Mouse (Mus musculus) liver, embryonic 12.5 days (tissue): ENCODE measurements around the gene Ggact. TPM values are rescaled to one million over a fixed set of nuclear protein-coding genes. Genes with fewer than 3 reads are reported as not detected.

ENCODE experiments used
- ATAC-seq: fragments of 200-750 bp; cut with Nextera tagmentation; 2 replicates; pipeline ENCODE4 v1.8.0; 2017; ENCODE audit warnings: moderate number of reproducible peaks, mild to moderate bottlenecking, moderate library complexity
- H3K27ac ChIP-seq: fragments of 300-500 bp; sonication (generic); 2 replicates; pipeline ENCODE4 v1.5.1; 2016; ENCODE audit warnings: mild to moderate bottlenecking
- H3K27me3 ChIP-seq: fragments of 300-500 bp; sonication (generic); replicated peaks from 2 replicates; pipeline ENCODE4 v1.6.1; 2016; ENCODE audit warnings: mild to moderate bottlenecking, moderate library complexity
- H3K36me3 ChIP-seq: fragments of 300-500 bp; sonication (generic); 2 replicates; pipeline ENCODE4 v1.6.1; 2016; ENCODE audit warnings: mild to moderate bottlenecking, moderate library complexity
- H3K4me1 ChIP-seq: fragments of 300-500 bp; sonication (generic); 2 replicates; pipeline ENCODE4 v1.6.1; 2016
- H3K4me2 ChIP-seq: fragments of 300-500 bp; sonication (generic); 2 replicates; pipeline ENCODE4 v1.6.1; 2016; ENCODE audit warnings: mild to moderate bottlenecking, moderate library complexity
- H3K4me3 ChIP-seq: fragments of 300-500 bp; sonication (generic); 2 replicates; pipeline ENCODE4 v1.5.1; 2016; ENCODE audit warnings: mild to moderate bottlenecking, moderate library complexity
- H3K9ac ChIP-seq: fragments of 300-500 bp; sonication (generic); 2 replicates; pipeline ENCODE4 v1.6.1; 2016; ENCODE audit warnings: mild to moderate bottlenecking, moderate library complexity
- H3K9me3 ChIP-seq: fragments of 300-500 bp; sonication (generic); replicated peaks from 2 replicates; pipeline ENCODE4 v1.6.1; 2016; ENCODE audit warnings: mild to moderate bottlenecking, moderate library complexity
- WGBS: fragments of 180-500 bp; shearing (Covaris S2); methylation state at CpG from one replicate; pipeline ENCODE4 v1.1.7; 2016; ENCODE audit not compliant: insufficient replicate concordance; 5-methylcytosine and 5-hydroxymethylcytosine counted together
- polyA plus RNA-seq: library from polyadenylated mRNA; unstranded; fragments of >200 nt; fragmentation: Nextera tagmentation; extraction: Ambion mirVana; gene quantifications from 2 replicates; pipeline ENCODE4 v1.2.1, GENCODE M21; 2016

The Ggact gene
- polyA plus RNA-seq, 1 experiment from 2014 or later, result 16.1 TPM

- peak; percentile 88 for ATAC-seq
- no peaks in the 10 kb centered on the region; the same call in 1 of the 2 replicates for H3K27me3 ChIP-seq
- H3K4me2 ChIP-seq, result peak overlapping the region; percentile 89
- H3K4me1 ChIP-seq, result peaks cover 7% of the 10 kb centered on the region; the same call in 1 of the 2 replicates
- H3K27ac ChIP-seq, result peak overlapping the region; percentile 63; the same call in 1 of the 2 replicates
- H3K36me3 ChIP-seq, result no peaks in the 10 kb centered on the region
- peak overlapping the region; percentile 73 for H3K9ac ChIP-seq
- under 1% methylated on average over 57 of the region's 58 CpGs for WGBS
- H3K4me3 ChIP-seq, result peak overlapping the region; percentile 74
- no peaks in the 10 kb centered on the region for H3K9me3 ChIP-seq
Observed at GRCm38 (mm10) chr14:122912812-122913498, 602 bp downstream of the Ggact start.

- Histone ChIP-seq H3K4me3 (peak overlapping the region; percentile 74), H3K9me3 (no peaks in the 10 kb centered on the region), H3K36me3 (no peaks in the 10 kb centered on the region), H3K4me1 (peaks cover 7% of the 10 kb centered on the region; the same call in 1 of the 2 replicates), H3K9ac (peak overlapping the region; percentile 73), H3K27me3 (no peaks in the 10 kb centered on the region; the same call in 1 of the 2 replicates), H3K4me2 (peak overlapping the region; percentile 89), H3K27ac (no peak overlapping the region)
- WGBS, result 60% methylated on average over 1 of the region's 1 CpGs
- ATAC-seq, result no peak
Observed at GRCm38 (mm10) chr14:122912137-122912536, 1.4 kb downstream of the Ggact start.

DNA sequence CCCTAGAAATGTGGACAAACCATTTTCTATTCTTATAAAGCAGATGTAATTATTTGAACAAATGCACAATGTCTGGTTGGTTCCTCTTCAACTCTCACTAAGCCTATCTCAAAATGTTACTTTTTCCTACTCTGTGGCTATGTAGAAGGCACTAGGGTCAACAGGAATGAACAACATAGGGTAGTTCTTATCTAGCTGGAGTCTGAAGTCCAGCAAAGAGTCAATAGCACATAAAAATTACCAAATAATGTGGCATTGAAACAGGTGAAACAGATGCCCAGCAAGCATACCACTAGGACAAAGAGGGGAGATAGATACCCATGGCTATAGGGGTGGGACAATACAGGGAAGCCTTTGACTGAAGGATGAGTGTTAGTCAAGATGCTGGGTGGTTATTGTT, 2.3 kb downstream of the Ggact start:
- no peak for ATAC-seq
- Histone ChIP-seq H3K27ac (no peak overlapping the region), H3K36me3 (no peaks in the 10 kb centered on the region), H3K9me3 (no peaks in the 10 kb centered on the region), H3K4me3 (no peak overlapping the region), H3K9ac (no peak overlapping the region), H3K27me3 (no peaks in the 10 kb centered on the region; the same call in 1 of the 2 replicates), H3K4me2 (peak overlapping the region; percentile 89; the same call in 1 of the 2 replicates), H3K4me1 (peaks cover 7% of the 10 kb centered on the region; the same call in 1 of the 2 replicates)

- no peak overlapping the region for H3K27ac ChIP-seq
- H3K4me2 ChIP-seq, result no peak overlapping the region
- no peak overlapping the region for H3K9ac ChIP-seq
- H3K4me1 ChIP-seq, result peaks cover 7% of the 10 kb centered on the region; the same call in 1 of the 2 replicates
- H3K4me3 ChIP-seq, result no peak overlapping the region
- no peak for ATAC-seq
- WGBS, result 66% methylated on average over 5 of the region's 5 CpGs
- H3K27me3 ChIP-seq, result no peaks in the 10 kb centered on the region; the same call in 1 of the 2 replicates
- H3K36me3 ChIP-seq, result peaks cover 4% of the 10 kb centered on the region; the same call in 1 of the 2 replicates
- no peaks in the 10 kb centered on the region for H3K9me3 ChIP-seq
Observed at GRCm38 (mm10) chr14:122909368-122910091, 4.0 kb downstream of the Ggact start.

DNA sequence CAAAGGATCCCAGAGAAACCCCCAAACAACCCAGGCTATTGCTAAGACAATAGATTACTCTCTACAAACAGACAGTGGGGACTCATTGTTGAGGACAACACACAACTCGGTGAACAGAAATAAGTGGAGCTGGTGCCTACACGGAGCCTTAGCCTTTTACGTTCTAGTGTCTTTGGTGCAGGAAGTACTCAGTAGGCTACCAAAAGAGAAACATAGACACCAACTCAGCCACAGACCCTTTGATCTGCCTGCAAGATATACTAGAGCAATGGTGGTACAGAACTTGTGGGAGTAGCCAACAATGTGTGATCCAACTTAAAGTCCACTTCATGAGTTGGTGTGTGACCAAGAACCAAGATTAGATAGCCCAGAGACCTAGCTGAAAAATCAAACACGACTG, 5.5 kb downstream of the Ggact start:
- ATAC-seq, result no peak
- H3K9me3 ChIP-seq, result no peaks in the 10 kb centered on the region
- H3K9ac ChIP-seq, result no peak overlapping the region
- H3K36me3 ChIP-seq, result peaks cover 4% of the 10 kb centered on the region; the same call in 1 of the 2 replicates
- H3K27ac ChIP-seq, result no peak overlapping the region
- no peak overlapping the region for H3K4me3 ChIP-seq
- H3K4me1 ChIP-seq, result 0 out of 2 replicates have a peak, but pooled peaks cover 7% of the 10 kb centered on the region
- 76% methylated on average over 4 of the region's 4 CpGs for WGBS
- no peak overlapping the region for H3K4me2 ChIP-seq
- H3K27me3 ChIP-seq, result no peaks in the 10 kb centered on the region

DNA sequence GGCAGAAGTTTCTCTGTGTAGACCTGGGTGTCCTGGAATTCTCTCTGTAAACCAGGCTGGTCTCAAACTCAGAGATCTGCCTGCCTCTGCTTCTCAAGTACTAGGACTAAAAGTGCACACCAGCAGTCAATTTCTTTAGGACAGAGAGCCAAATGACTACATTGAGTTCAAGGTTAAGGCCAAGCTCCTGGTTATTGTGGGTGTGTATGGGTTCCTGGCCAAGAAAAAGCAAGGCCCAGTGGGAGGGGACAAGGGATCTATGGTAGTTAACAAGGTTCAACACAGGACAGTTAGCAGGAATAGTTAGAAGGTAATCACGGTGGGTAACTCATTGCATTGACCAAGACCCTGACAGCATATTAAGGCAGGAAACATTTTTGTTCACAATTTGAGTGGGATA, 8.6 kb downstream of the Ggact start:
- no peak overlapping the region for H3K27ac ChIP-seq
- ATAC-seq, result no peak
- H3K4me3 ChIP-seq, result no peak overlapping the region
- H3K9ac ChIP-seq, result no peak overlapping the region
- H3K36me3 ChIP-seq, result peaks cover 4% of the 10 kb centered on the region; the same call in 1 of the 2 replicates
- no peak overlapping the region for H3K4me2 ChIP-seq
- H3K4me1 ChIP-seq, result no peaks in the 10 kb centered on the region
- H3K27me3 ChIP-seq, result no peaks in the 10 kb centered on the region
- H3K9me3 ChIP-seq, result no peaks in the 10 kb centered on the region
- WGBS, result 84% methylated on average over 1 of the region's 1 CpGs

- Histone ChIP-seq H3K4me1 (no peaks in the 10 kb centered on the region), H3K4me2 (no peak overlapping the region), H3K27me3 (no peaks in the 10 kb centered on the region), H3K27ac (no peak overlapping the region), H3K4me3 (no peak overlapping the region), H3K9me3 (no peaks in the 10 kb centered on the region), H3K9ac (no peak overlapping the region), H3K36me3 (peaks cover 4% of the 10 kb centered on the region; the same call in 1 of the 2 replicates)
- ATAC-seq, result no peak
- WGBS, result 73% methylated on average over 2 of the region's 2 CpGs
Observed at GRCm38 (mm10) chr14:122903923-122904351, 9.6 kb downstream of the Ggact start.

GRCm38 (mm10) chr14:122902884-122903283, 10.7 kb downstream of the Ggact start:
- no peaks in the 10 kb centered on the region for H3K27me3 ChIP-seq
- no peak overlapping the region for H3K27ac ChIP-seq
- peaks cover 4% of the 10 kb centered on the region; the same call in 1 of the 2 replicates for H3K36me3 ChIP-seq
- no peak overlapping the region for H3K4me3 ChIP-seq
- ATAC-seq, result no peak
- 81% methylated on average over 4 of the region's 4 CpGs for WGBS
- no peak overlapping the region for H3K9ac ChIP-seq
- no peaks in the 10 kb centered on the region for H3K4me1 ChIP-seq
- H3K9me3 ChIP-seq, result no peaks in the 10 kb centered on the region
- H3K4me2 ChIP-seq, result no peak overlapping the region

DNA sequence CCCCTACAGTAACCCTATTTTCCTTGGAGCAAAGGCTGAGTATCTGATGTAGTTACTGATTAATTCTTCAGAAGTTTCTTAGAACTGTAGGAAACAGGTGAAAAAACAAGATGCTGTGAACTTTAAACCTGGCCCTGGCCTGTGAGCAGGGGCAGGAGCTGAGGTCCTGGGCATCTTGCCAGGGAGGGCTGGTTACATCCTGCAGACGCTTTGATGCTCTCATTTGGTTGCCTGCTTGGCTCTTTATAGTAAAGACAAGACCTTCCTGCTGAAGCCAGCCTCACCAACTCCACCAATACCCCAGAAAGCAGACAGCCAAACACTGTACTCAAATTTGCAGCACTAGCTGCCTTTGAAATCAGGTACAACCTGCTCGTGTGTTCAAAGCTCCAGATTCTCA, 11.4 kb downstream of the Ggact start:
- Histone ChIP-seq H3K36me3 (peaks cover 4% of the 10 kb centered on the region; the same call in 1 of the 2 replicates), H3K27ac (no peak overlapping the region), H3K27me3 (no peaks in the 10 kb centered on the region), H3K9ac (no peak overlapping the region), H3K4me2 (no peak overlapping the region), H3K4me1 (no peaks in the 10 kb centered on the region), H3K4me3 (no peak overlapping the region), H3K9me3 (no peaks in the 10 kb centered on the region)
- no peak for ATAC-seq
- 70% methylated on average over 2 of the region's 2 CpGs for WGBS

DNA sequence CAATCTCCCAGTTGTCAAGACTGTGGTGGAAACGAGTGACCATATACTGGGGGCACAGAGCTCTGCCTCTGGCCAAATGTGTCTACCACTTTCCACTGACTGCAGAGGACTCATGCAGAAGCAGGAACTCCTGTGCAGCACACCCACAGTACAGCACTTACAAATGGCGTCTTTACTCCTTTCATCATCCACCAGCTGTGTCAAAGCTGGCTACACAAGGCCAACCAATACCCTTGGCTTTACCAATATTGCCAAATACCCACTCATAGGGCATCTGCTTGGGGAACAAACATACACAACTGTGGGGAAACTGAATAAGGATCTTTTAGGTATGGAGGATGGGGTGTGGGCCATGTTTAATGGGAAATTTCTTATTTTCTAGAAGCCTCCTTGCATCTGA, 11.8 kb downstream of the Ggact start:
- 58% methylated on average over 2 of the region's 2 CpGs for WGBS
- no peak overlapping the region for H3K27ac ChIP-seq
- 0 out of 2 replicates have a peak, but pooled peaks have one; percentile 21 for ATAC-seq

DNA sequence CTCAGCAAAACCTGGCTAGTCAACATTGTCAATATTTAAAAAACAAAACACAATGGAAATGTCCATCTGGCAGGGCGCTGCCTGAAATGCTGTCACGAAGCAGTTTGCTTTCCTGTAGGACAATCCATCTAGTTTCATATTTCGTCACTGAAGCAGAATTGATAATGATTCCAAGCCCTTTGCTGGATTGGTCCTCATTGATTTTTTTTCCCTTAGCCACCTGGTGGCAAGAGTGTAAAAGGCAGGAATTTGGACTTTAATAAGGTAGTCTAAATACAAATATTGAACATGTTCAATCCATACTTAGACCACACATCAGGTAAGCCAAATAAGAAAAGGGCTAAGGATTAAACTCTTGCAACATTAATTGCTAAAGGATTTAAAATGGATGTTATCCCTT, 12.4 kb downstream of the Ggact start:
- no peak for ATAC-seq
- Histone ChIP-seq H3K27ac (no peak overlapping the region), H3K9me3 (no peaks in the 10 kb centered on the region), H3K4me3 (no peak overlapping the region), H3K4me1 (no peaks in the 10 kb centered on the region), H3K36me3 (peaks cover 4% of the 10 kb centered on the region; the same call in 1 of the 2 replicates), H3K4me2 (no peak overlapping the region), H3K27me3 (no peaks in the 10 kb centered on the region), H3K9ac (no peak overlapping the region)
- WGBS, result 69% methylated on average over 3 of the region's 3 CpGs

More for the DNA sequence above, 11.8 kb downstream of the Ggact start:
- Histone ChIP-seq H3K4me1 (no peaks in the 10 kb centered on the region), H3K9ac (no peak overlapping the region), H3K4me3 (no peak overlapping the region), H3K27me3 (no peaks in the 10 kb centered on the region), H3K9me3 (no peaks in the 10 kb centered on the region), H3K4me2 (no peak overlapping the region), H3K36me3 (peaks cover 4% of the 10 kb centered on the region; the same call in 1 of the 2 replicates)

DNA sequence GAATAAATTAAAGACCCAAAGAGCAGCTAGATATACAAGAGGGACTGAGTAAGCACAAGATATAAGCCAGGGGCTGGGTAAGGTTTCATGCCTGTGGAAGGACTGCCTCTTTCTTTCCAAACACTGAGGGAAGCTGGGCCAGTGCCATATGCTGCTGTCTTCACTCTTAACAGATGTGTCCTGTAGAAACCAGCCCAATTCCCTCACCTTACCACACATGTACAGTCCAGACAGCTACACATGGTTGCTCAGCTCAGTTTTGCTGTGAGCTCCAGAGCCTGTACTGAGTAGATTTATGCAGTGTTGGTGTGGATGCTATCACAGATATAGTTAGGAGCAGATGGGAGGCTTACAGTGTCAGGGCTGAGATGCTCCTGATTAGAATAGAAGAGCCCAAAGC, 12.9 kb downstream of the Ggact start:
- Histone ChIP-seq H3K27me3 (no peaks in the 10 kb centered on the region), H3K4me3 (no peak overlapping the region), H3K36me3 (peaks cover 7% of the 10 kb centered on the region; the same call in 1 of the 2 replicates), H3K9me3 (no peaks in the 10 kb centered on the region), H3K4me2 (no peak overlapping the region), H3K4me1 (no peaks in the 10 kb centered on the region), H3K27ac (no peak overlapping the region), H3K9ac (no peak overlapping the region)
- peak; percentile 24; the same call in 1 of the 2 replicates for ATAC-seq
